Mouse (Mus musculus) liver, adult 2 months (tissue): ENCODE data around the gene Fhit.

Experiments
- CTCF ChIP-seq: fragments of 200-500 bp; IDR thresholded peaks from 2 replicates; pipeline ENCODE4 v1.5.1; 2011; ENCODE audit warnings: low read depth, low read length, control low read depth
- POLR2A ChIP-seq: fragments of 200-500 bp; IDR thresholded peaks from 2 replicates; pipeline ENCODE4 v1.6.1; 2011; ENCODE audit warnings: low read length, control low read depth; ENCODE audit not compliant: insufficient read depth; ENCODE audit errors: extremely low read depth

DNA sequence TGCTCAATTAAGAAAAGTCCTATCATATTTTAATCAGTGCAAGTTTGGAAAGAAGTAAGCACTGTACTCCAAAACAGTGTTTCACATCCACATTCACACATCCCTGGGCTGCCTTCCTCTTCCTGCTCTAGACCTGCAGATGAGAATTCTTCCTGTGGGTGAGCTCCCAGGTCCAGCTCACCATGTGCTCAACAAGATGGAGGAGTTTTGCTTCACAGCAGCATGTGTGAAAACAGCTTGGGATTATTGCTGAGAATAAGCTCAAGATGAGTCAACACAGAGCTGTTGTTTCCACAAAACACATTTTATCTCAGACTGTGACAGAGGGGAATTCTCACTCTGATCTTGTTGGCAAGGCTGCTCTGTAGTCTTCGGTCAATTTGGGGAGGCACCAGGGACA lies 1265.3 kb downstream of the Fhit start:
- TF ChIP-seq CTCF (no peak), POLR2A (no peak)
